Mouse (Mus musculus): ENCODE results near the gene Tent5b.
"Not testable (repeated sequence)": the region's sequence is repeated elsewhere in the genome, so short reads cannot be mapped to it uniquely, and the experiment has no call there.

The Tent5b gene

DNA sequence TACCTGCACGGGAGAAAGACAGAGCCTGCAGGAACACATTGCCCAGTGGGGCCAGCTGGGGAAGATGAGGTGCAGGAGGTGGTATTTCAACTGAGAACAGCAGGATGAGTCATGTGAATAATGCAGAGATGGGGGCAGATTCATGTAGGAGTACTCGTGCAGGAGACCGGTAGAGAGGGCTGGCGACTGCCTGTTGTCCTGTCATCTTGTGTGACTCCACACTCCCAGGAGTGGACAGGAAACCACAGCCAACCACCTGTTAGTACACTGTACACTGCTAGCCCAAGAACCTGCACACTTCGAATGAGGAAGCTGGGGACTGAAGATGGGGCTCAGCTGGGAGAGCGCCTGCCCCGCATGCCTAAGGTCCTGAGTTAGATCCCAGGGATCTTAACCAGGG is 21.6 kb downstream of the Tent5b start:
- in situ Hi-C loops (cut with MboI): no loop called here

DNA sequence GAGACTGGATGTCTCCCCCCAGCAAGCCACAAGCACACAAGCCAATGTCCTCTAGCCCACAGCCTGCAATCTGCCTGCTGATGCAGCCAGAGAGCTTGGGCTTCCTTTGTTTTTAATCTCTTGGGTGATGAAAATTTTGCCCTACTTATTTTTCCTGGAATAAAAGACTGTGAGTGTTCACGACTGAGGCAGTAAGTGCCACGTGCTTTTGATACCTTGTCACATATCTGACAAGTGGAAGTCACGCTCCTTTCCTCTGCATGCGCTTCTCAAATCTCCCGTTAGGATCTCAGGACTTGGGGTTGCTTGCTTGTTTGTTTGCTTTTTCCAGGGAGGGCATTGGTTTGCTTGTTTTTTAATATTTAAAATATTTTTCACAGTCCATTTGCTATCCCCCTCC is 24.4 kb downstream of the Tent5b start:
- in situ Hi-C loops (cut with MboI): no loop called here

DNA sequence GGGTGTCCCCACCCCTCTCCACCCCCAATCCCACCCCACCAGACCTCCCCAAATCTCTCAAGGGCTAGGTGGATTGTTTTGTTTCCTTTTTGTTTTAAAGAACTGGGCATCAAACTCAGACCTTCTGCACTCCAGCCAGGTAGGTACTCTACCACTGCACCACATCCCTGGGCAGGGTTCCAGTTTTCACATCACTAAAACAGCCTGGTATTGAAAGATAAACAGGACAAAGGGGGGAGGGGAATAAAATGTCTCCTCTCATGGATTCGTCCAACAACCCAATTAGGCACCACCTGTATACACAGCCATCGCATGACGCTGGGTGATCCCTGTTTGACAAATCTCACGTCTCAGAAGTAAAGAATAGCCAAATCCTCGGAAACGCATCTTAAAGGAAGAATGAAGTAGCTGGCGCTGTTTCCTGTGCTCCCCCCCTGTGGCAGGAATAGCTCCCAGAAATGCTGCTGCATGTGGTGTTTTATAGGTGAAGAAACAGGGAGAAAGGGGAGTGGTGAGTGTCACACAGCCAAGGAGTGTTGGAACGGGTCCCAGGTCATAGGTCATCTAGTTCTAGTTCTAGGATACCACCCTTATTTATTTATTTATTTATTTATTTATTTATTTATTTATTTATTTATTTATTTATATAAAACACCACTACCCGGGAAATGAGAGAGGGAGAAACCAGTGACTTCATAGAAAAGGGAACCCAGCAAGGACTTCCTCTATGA is 25.0 kb downstream of the Tent5b start:
- in situ Hi-C loops (cut with MboI): no loop called here

DNA sequence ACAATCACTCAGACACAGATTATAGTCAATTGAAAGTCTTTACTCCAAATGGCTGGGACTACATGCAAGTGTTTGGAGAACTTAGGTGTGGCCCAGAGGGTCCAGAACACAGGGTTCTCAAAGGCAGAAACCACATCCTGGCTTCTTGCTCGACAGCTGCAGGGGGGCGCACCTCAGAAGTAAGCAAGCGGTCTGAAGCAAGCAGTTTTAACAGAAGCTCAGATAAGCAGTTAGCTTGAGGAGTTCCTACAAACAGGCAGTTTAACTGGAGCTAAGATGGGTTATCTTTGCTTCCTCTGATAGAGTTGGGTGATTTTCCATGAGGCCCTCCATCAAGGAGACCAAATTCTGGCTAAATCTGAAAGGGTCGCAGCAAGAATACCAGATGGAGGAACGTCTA is 26.6 kb downstream of the Tent5b start:
- in situ Hi-C loops (cut with MboI): no loop called here

DNA sequence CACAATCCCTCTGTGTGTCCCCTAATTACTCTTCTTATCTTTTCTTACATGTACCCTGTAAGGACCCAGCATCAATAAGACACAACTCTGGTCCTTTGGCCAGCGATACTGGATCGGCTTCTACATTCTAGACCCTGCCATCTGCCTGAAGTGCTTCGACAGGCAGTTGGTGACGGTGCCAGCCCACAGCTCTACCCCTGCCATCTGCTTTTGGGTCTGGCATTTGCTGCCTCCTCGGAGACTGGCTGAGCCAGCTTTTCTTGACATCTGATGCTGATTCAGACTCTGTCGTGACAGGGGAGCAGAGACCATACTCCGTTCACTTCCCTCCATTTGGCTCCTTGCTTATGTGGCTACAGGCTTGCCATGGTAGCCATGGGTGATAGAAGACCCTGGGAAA is 29.1 kb downstream of the Tent5b start:
- in situ Hi-C loops (cut with MboI): no loop called here

DNA sequence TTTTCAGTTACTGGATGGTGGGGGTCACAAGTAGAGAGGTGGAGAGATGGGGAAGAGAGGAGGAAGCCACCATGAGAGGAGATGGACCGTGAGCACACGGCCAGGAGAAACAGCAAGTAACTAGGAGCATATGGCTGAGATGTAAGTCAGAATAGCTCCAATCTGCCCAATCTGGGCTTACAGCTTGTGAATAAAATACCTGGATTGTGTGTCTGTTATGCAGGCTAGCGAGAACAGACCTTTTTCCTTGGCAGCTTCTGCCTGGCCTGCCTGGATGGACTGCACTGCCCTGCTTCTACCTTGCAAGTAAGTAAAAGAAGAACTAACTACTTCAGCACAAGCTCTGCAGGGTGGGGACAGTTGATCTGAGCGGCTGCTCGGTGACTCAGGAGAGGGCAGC is 31.1 kb downstream of the Tent5b start:
- in situ Hi-C loops (cut with MboI): no loop called here

DNA sequence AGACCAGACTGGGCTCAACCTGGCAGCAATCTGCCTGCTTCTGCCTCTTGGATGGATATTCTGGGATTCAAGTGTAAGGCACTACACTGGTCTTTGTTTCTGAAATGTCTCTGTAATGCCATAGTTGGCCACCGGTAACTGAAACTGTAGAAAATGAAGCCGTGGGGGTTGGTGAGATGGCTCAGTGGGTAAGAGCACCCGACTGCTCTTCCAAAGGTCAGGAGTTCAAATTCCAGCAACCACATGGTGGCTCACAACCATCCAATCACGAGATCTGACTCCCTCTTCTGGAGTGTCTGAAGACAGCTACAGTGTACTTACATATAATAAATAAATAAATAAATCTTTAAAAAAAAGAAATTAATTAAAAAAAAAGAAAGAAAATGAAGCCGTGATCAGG is 32.6 kb downstream of the Tent5b start:
- in situ Hi-C loops (cut with MboI): not testable (repeated sequence)

DNA sequence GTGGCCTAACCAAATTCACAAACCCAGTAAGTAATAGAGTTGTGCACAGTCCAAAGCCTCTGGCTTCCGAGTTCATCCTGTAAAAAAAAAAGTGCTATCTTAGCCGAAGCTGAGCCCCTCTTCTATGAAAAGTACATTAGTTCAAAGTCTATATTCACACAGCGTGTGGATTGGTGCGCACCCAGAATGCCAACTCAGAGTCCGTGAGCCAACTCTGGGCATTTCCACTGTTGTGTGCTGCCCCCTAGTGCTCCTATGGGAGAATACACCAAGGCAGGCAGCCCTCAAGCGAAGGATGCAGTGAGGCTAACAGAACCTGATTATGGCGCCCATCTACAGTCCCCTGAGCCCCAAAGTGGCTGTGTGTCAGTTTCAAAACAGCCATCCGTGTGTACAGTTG is 33.0 kb downstream of the Tent5b start:
- in situ Hi-C loops (cut with MboI): no loop called here

DNA sequence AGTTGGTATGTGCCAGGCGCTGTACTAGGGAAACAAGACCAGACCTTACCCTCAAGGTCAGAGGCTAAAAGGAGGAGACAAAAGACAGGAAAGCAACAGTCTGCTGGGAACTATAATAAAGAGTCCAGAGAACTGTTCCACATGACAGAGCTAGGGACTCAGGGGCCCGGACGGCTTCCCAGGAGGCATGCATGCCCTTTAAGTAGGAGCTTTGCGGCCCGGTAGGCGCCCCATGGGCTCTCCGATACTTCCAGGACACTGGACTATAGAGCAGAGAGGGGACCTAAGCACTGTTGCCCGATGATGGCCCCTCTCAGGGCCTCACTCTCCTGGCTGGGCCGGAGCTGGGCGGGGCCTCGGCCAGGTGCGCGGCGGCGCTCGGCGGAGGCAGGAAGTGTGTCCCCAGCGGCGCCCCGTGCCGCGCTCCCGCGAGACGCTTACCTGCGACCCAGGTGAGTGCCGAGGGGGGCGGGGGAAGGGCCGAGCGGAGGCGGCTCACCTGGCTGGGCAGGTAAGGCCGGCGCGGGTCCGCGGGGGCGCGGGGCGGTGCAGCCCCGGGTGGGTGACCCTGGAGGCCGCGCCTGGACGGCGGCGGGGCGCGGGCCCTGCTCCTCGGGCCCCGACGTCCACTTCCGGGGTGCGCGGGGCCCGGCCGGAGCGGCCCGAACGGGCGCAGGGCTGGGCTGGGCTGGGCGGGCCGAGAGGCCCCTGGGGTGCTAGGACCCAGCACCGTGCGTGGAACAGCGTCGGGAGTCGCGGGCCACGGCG is 38.9 kb downstream of the Tent5b start, which contains the start of gene Kdf1:
Gene Kdf1 (plus strand): TSS at position 363 of the 768 bp plus-strand sequence.
- in situ Hi-C loops (cut with MboI): no loop called here

DNA sequence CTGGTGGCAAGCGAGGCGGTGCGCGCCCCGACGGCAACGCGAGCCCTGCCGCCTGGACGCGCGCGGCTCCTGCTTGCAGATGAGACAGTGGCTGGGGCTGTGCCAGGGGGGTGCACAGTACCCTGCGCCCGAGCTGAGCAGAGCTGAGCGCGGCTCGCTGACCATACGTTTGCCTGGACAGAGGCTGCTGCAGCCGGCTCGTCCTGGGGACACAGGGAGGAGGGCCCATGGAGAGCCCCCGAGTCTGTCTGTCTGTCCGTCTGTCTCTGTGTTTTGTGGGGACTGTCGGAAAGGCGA is 39.4 kb downstream of the Tent5b start:
- in situ Hi-C loops (cut with MboI): no loop called here

DNA sequence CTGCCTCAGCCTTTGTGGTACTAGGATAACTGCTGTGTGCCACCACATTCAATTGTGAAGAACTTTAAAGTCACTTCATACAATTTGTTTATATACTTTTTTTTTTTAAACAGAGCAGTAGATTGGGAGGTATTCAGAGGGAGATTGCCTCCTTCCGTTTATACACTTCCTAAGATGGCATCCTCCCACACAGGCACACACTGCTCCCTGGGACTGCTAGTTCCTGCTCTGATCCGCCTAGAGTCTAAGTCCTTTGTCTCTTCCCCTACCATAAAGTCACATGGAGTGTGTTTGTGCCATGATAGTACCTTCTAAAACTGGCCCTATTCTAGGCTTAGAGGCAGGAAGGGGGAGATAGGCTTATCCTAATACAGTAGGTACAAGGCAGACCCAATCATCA is 41.6 kb downstream of the Tent5b start:
- in situ Hi-C loops (cut with MboI): no loop called here

DNA sequence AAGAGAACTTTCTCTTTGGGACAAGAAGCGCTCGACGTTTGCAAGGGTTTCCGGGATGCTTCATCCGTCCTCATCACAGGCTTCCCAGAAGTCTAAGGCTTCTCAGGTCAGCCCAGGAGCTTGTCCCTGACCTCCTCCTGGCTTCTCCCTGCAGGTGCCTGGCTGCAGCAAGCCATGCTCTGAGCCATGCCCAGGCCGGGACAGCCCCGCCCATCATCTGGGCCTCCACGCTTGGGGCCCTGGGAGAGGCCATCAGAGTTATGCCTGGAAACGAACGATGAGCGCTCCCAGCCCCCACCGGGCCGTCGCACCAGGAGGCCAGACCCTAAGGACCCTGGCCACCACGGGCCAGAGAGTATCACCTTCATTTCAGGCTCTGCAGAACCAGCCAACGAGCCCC is 47.9 kb downstream of the Tent5b start:
- in situ Hi-C loops (cut with MboI): no loop called here

DNA sequence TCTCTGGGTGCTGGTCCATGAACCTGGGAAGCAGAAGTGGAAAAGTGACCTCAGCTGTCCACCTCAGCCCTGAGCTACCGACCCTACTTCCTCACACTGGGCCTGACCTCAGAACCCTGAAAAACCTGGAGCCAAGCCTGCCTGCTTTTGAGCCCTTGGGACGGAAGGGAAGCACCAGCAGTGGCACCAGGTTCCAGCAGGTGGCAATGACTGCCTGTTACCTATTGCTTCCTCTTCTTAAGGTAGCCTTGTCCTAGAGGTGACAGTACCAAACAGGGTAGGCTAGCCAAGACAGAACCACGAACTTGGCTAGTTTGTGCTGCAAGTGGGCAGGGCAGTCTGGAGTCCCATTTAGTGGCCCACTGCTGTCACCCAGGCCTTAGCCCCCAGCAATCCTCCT is 52.8 kb downstream of the Tent5b start:
- in situ Hi-C loops (cut with MboI): no loop called here

DNA sequence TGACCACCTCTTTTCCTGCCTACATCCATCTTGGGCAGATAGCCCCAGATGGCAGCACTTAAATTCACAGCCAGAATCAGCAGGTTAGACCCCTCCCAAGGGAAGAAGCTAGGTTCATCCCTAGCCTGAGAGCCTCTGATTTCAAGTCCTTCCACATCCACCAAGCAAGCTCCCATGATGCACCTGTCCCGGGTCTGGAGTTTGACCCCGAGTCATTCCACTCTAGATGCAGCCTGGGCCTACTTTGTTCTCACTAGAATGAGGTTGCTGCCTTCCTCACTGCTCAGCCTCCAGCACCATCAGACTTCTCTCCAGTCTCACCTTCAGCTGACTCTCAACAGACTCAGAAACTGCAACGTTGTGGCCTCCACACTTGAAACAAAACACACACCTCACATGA is 56.1 kb downstream of the Tent5b start:
- in situ Hi-C loops (cut with MboI): no loop called here

DNA sequence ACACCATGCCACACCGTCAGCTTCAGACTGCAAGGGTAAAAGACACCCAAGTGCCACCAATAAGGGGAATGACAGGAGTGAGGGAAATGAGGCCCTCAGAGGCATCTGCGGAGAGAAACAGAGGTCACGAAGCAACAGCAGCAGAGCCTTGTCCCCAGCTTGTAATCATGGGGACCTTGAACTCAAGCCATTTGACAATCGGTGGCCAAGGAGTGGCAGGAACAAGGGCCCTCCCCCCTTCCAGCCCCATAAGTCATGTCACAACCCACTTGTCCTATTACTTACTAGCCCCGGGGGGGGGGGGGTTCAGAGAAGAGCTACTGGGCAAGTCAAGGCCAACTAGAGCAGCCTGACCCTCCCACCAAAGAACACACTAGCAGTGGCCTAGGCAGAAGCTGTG is 56.7 kb downstream of the Tent5b start:
- in situ Hi-C loops (cut with MboI): no loop called here
